Mouse (Mus musculus): Measurements from ENCODE around the gene Ceacam11. TPM values are rescaled to one million over a fixed set of nuclear protein-coding genes. Genes with fewer than 3 reads are reported as not detected.
"Not testable (repeated sequence)": the region's sequence is repeated elsewhere in the genome, so short reads cannot be mapped to it uniquely, and the experiment has no call there.

Gene Ceacam11
- total RNA-seq (2015; ENCODE audit: low replicate concordance): not detected in 2 replicates
- not detected in 2 replicates for total RNA-seq (2017; ENCODE audit: low replicate concordance)

DNA sequence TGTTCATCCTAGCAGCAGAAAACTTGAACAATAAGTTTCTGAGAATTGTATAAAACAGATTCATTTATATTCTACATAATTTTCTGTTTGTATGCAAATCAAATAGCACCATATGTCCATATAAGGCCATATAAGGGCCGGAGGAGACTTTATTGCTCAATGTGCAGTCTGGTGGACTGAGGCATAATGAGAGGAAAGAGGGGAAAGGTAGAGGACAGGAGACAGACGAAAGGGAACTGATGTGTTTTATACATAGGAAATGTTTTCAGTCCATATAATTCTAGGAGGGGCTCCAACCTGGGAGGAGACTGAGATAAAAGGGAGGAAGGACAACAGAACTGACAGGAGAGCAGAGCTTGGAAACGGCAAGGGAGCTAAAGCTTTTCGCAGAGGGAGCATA, at the start of gene Ceacam11:
Gene Ceacam11, plus strand, starts transcription at position 301 of the 400 bp plus-strand sequence.
- ATAC-seq (replicated peaks; ENCODE audit: low FRiP score, poor library complexity, severe bottlenecking): no peak

DNA sequence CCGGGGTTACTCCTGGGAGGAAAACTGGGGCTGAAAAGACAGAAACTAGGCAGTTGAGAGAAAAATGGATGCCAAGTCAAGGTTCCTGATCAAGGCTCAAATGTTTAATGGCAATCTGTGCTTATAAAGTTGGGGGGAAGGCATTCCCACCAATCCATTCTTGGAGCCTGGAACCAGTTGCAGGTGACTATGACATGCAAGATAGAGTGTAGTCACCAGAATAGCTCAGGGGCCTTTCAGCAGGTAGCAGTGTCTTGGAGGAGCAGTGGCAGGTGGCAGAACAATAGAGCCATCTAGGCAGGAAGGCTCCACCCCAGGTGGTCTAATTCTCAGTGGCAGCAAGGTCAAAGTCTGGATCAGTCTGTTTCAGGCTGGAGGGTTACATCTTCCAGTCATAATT, 29.2 kb downstream of the Ceacam11 start:
- not testable (repeated sequence) for ATAC-seq (replicated peaks; ENCODE audit: low FRiP score, poor library complexity, severe bottlenecking)

DNA sequence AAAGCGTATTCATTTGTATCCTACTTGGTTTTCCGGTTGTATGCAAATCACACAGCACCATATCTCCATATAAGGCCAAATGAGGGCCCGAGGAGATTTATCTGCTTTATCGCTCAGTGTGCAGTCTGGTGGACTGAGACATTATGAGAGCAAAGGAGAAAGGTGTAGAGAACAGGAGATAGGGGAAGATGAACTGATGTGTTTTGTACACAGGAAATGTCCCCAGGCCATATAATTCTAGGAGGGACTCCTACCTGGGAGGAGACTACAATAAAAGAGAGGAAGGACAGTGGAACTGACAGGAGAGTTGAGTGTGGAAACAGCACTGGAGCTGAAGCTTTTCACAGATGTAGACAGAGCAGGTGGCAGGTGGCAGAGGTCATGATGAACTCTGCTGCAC, 37.7 kb downstream of the Ceacam11 start, which contains the start of gene Ceacam13:
Gene Ceacam13, plus strand, starts transcription at position 301 of the 400 bp plus-strand sequence.
- no peak for ATAC-seq (replicated peaks; ENCODE audit: low FRiP score, poor library complexity, severe bottlenecking)

Other genes starting within 250 kb of the Ceacam11 start
- not detected in 2 replicates for gene Ceacam14, start 159.5 kb upstream of the Ceacam11 start, total RNA-seq (2015; ENCODE audit: low replicate concordance)
- gene Ceacam14, start 159.5 kb upstream of the Ceacam11 start, total RNA-seq (2017; ENCODE audit: low replicate concordance): not detected in 2 replicates
- not detected in 2 replicates for gene Gm5155, start 100.4 kb upstream of the Ceacam11 start, total RNA-seq (2015; ENCODE audit: low replicate concordance)
- not detected in 2 replicates for gene Gm5155, start 100.4 kb upstream of the Ceacam11 start, total RNA-seq (2017; ENCODE audit: low replicate concordance)
- gene Ceacam13, start 37.8 kb downstream of the Ceacam11 start, total RNA-seq (2015; ENCODE audit: low replicate concordance): not detected in 2 replicates
- gene Ceacam13, start 37.8 kb downstream of the Ceacam11 start, total RNA-seq (2017; ENCODE audit: low replicate concordance): not detected in 2 replicates
- gene Ceacam12, start 93.8 kb downstream of the Ceacam11 start, total RNA-seq (2015; ENCODE audit: low replicate concordance): not detected in 2 replicates
- not detected in 2 replicates for gene Ceacam12, start 93.8 kb downstream of the Ceacam11 start, total RNA-seq (2017; ENCODE audit: low replicate concordance)
- gene Igfl3, start 204.4 kb downstream of the Ceacam11 start, total RNA-seq (2015; ENCODE audit: low replicate concordance): not detected in 2 replicates
- not detected in 2 replicates for gene Igfl3, start 204.4 kb downstream of the Ceacam11 start, total RNA-seq (2017; ENCODE audit: low replicate concordance)

Measured in erythroid progenitor cell, adult 5-6 weeks (primary cell).